Mouse (Mus musculus) CH12.LX (cell line): ENCODE data around the gene Cwc15.

ENCODE experiments used
- CHD1 ChIP-seq: IDR thresholded peaks from 2 replicates; pipeline ENCODE4 v1.6.1; 2012; ENCODE audit warnings: low read depth, low read length, improper control_type of control experiment, inconsistent platforms
- CTCF ChIP-seq, 2 experiments: IDR thresholded peaks in 1 of 2; conservative IDR thresholded peaks in 1 of 2; 2 replicates each; pipeline ENCODE4 v1.5.1; 2011 to 2012; ENCODE audit warnings: low read depth in 2 of 2, low read length in 2 of 2, improper control_type of control experiment in 1 of 2, inconsistent platforms in 1 of 2, mild to moderate bottlenecking in 1 of 2, moderate library complexity in 1 of 2
- E2F4 ChIP-seq: IDR thresholded peaks from 2 replicates; pipeline ENCODE4 v1.6.1; 2011; ENCODE audit warnings: low read depth, low read length, improper control_type of control experiment; ENCODE audit not compliant: insufficient replicate concordance
- ELF1 ChIP-seq: IDR thresholded peaks from 2 replicates; pipeline ENCODE4 v1.6.1; 2014; ENCODE audit warnings: low read depth, mild to moderate bottlenecking, inconsistent platforms, low read length, improper control_type of control experiment
- ETS1 ChIP-seq: conservative IDR thresholded peaks from 2 replicates; pipeline ENCODE4 v1.6.1; 2012; ENCODE audit warnings: low read depth, mild to moderate bottlenecking, inconsistent platforms, low read length, improper control_type of control experiment, moderate library complexity
- HCFC1 ChIP-seq: IDR thresholded peaks from 2 replicates; pipeline ENCODE4 v1.6.1; 2012; ENCODE audit warnings: low read depth, mild to moderate bottlenecking, inconsistent platforms, low read length, improper control_type of control experiment
- MYC ChIP-seq: IDR thresholded peaks from 2 replicates; pipeline ENCODE4 v1.6.1; 2011; ENCODE audit warnings: low read depth, mild to moderate bottlenecking, improper control_type of control experiment, low read length
- POLR2A ChIP-seq: IDR thresholded peaks from 2 replicates; pipeline ENCODE4 v1.6.1; 2011; ENCODE audit warnings: low read depth, mild to moderate bottlenecking, improper control_type of control experiment, low read length
- RCOR1 ChIP-seq: conservative IDR thresholded peaks from 2 replicates; pipeline ENCODE4 v1.6.1; 2012; ENCODE audit warnings: low read depth, mild to moderate bottlenecking, inconsistent platforms, low read length, improper control_type of control experiment
- SIN3A ChIP-seq: IDR thresholded peaks from 2 replicates; pipeline ENCODE4 v1.6.1; 2012; ENCODE audit warnings: low read length, improper control_type of control experiment, inconsistent platforms
- UBTF ChIP-seq: IDR thresholded peaks from 2 replicates; pipeline ENCODE4 v1.6.1; 2012; ENCODE audit warnings: low read depth, mild to moderate bottlenecking, inconsistent platforms, low read length, improper control_type of control experiment, moderate library complexity
- ZMIZ1 ChIP-seq: IDR thresholded peaks from 2 replicates; pipeline ENCODE4 v1.6.1; 2012; ENCODE audit warnings: low read depth, mild to moderate bottlenecking, inconsistent platforms, low read length, improper control_type of control experiment

- TF ChIP-seq POLR2A (no peak), ZMIZ1 (no peak), CHD1 (no peak), CTCF (conservative IDR thresholded peaks at IDR 0.05 in 1 of 2, IDR thresholded peaks at IDR 0.05 in 1 of 2; ENCODE audit: low read depth in 2 of 2, low read length in 2 of 2) (no peak), E2F4 (no peak), ELF1 (no peak), MYC (no peak), RCOR1 (no peak), HCFC1 (no peak), SIN3A (no peak), UBTF (no peak), ETS1 (no peak)
Measured at GRCm38 (mm10) chr9:14534833-14535456, 34.5 kb downstream of the Cwc15 start.
